Mouse (Mus musculus): Measurements from ENCODE around the gene Camkmt.

- TF ChIP-seq POLR2A (IDR thresholded peaks at IDR 0.05; ENCODE audit: low read depth, low read length) (no peak), CTCF (IDR thresholded peaks at IDR 0.05; ENCODE audit: extremely low read depth, insufficient read depth, insufficient read length, insufficient replicate concordance) (no peak)
Observed at GRCm38 (mm10) chr17:85303686-85304085, 213.3 kb downstream of the Camkmt start.
